Mouse (Mus musculus): ENCODE measurements at regions not wholly inside any gene's neighbourhood (a gene's known extent, or its start where the extent isn't known, plus 50 kb on each side); places are given as distances from the start of the nearest gene placed in this dataset.

DNA sequence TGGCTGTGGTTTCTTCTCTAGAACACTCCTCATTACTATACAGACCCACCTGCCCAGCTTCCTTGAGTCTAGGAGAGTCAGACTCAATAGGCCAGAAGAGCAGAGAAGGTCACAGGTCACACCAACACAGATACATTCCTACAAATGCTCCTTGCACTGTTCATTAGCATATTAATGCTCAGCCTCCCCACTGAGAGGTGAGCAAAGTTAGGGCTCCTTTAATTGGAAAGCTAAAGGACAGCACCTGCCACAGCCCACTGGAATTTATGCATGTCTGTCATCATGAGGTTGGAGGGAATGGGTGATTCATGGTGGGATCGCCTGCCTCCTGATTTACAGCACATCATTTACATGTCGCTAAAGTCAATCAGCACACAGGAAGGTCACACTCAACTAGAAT, 292.2 kb downstream of the Dhx35 start:
- no peak overlapping the region for H3K27ac ChIP-seq
- no peak overlapping the region for H3K4me3 ChIP-seq
- no peak for TF ChIP-seq CTCF (conservative IDR thresholded peaks at IDR 0.05)
- DNase-seq (ENCODE audit: low spot score in 2 of 2), result no peak

DNA sequence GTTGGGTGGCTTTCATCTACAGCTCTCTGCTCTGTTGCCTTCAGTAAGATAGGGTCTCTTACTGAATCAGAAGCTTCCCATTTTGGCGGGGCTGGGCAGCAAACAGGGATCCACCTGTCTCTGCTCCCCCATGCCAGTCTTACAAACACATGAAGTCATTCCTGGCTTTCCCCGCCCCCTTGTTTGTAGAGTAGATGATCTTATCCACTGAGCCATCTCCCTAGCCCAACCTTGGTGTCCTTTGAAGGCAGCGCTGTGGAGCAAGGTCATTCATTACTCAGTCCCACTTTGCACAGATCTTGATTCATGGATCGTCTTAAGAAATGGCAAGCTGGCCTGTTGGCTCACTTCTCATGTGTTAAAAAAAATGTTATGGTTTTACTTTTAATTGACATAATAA, 293.6 kb downstream of the Dhx35 start:
- no peak for DNase-seq (ENCODE audit: low spot score in 2 of 2)
- no peak for TF ChIP-seq CTCF (conservative IDR thresholded peaks at IDR 0.05)
- Histone ChIP-seq H3K4me3 (no peak overlapping the region), H3K27ac (no peak overlapping the region)

DNA sequence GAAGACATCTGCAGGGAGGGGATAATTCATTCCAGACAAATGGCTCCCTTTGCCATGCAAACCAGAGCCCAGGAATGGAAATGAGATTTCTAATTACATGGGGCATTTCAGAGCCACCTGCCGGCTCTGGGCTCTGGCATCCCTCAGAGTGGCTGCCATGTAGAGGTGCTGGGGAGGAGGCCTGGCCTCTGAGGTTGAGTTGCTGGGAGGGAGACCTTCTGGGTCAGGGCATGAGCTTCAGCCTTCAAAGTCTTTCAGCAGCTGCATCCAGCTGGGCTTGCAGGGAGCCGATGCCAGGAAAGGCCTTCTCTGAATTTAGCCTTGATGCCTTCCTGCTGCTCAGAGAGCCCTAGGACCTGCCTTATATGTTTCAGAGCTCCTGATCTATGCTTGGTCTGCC, 302.1 kb downstream of the Dhx35 start:
- TF ChIP-seq CTCF (conservative IDR thresholded peaks at IDR 0.05), result no peak
- DNase-seq (ENCODE audit: low spot score in 2 of 2), result no peak
- Histone ChIP-seq H3K27ac (no peak overlapping the region), H3K4me3 (no peak overlapping the region)

DNA sequence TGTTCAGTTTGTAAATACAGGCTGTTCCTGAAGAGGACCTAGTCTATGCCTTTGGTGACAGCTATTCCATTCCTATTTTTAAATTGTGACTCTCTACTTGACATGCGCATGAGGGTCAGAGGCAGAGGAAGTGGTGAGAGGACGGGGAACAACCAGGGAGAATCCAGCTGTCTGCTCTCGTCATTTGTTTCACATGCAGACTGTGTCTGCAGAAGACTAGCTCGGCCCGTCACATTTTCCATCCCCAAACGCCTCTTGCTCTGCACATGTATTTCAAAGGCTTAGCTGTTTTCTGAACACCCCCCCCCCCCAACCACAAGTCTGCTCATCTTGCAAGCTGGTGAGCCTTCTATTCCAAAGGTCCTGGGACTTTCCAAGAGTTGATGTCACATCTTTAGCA, 339.4 kb downstream of the Dhx35 start:
- DNase-seq (ENCODE audit: low spot score in 2 of 2), result no peak
- no peak overlapping the region for H3K4me3 ChIP-seq
- TF ChIP-seq CTCF (conservative IDR thresholded peaks at IDR 0.05), result no peak
- no peak overlapping the region for H3K27ac ChIP-seq

DNA sequence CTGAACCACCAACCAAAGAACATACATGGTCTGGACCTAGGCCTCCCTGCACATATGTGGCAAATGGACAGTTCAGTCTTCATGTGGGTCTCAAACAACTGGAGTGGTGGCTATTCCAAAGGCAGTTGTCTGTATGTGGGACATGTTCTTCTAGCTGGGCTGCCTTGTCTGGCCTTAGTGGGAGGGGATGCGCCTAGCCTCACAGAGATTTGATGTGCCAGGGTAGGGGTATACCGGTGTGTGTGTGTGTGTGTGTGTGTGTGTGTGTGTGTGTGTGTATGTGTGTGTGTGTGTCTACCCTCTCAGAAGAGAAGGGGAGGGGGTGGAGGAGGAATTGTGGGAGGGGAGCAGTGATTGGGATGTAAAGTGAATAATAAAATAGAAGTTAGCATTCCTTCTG, 344.0 kb downstream of the Dhx35 start:
- TF ChIP-seq CTCF (conservative IDR thresholded peaks at IDR 0.05), result no peak
- Histone ChIP-seq H3K4me3 (no peak overlapping the region), H3K27ac (no peak overlapping the region)
- no peak for DNase-seq (ENCODE audit: low spot score in 2 of 2)

DNA sequence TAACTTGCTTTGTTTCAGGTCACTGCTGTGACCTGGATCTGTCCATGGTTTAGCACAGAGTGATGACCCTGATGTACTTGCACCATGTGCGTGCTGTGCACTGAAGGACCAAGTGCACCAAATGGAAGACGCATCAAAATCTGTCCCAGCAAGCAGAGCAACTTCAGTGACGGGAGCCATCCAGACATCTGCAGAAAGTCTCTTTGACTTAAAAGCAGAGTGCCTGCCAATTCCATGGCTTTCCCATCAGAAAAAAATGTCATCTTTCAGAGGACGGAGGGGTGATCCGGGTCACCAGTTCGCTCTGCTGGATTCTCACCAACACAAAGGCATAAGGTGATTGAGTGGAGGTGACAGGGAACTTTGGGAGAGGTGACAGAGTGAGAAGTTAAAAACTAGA, 351.4 kb downstream of the Dhx35 start:
- TF ChIP-seq CTCF (conservative IDR thresholded peaks at IDR 0.05), result no peak
- Histone ChIP-seq H3K27ac (no peak overlapping the region), H3K4me3 (no peak overlapping the region)
- no peak for DNase-seq (ENCODE audit: low spot score in 2 of 2)

DNA sequence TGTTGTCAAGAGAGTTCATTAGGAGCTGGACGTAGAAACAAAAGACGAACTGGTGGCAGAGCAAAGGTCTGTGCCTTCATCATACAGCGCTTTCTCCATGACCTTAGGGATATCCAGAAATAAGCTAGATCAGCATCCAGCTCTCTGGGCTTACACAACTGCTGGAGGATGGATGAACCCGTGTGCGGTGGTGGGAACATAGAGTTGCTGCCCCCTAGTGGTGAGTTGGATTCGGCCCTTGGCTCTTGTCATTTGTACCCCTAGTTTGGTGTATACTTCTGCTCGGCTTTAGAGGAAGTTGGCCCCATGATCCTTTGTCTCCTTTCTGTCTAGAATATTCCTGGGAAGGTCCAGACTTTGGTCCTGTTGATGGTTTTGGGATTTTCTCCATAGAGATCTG, 369.4 kb downstream of the Dhx35 start:
- peak; percentile 90 for TF ChIP-seq CTCF (conservative IDR thresholded peaks at IDR 0.05)
- Histone ChIP-seq H3K4me3 (no peak overlapping the region), H3K27ac (no peak overlapping the region)
- peak; percentile 34 to 69 for DNase-seq (ENCODE audit: low spot score in 2 of 2)

DNA sequence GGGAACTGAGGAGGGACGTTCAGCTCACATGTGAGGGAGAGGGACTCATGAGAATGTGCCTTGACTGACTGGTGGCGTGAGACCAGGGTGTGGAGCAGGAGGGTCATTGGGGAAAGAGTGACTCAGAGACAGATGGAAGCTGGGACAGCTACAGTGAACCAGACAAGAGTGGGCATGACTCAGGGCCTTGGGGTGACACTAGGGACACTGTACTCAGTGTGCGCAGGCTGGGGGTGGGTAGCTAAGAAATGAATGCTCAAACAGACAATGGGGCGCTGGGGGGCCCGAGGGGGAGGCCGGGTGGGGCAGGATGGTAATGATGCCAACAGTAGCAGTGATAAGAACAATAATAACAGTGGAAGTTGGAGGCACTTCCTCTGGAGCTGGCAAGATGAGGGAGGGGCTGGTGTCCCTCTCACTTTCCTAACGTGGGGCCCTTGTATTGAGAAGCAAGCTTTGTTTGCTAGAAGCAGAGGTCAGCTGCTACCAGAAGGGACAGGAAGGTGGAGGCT, 374.0 kb downstream of the Dhx35 start:
- no peak for TF ChIP-seq CTCF (conservative IDR thresholded peaks at IDR 0.05)
- no peak for DNase-seq (ENCODE audit: low spot score in 2 of 2)
- Histone ChIP-seq H3K4me3 (no peak overlapping the region), H3K27ac (no peak overlapping the region)

DNA sequence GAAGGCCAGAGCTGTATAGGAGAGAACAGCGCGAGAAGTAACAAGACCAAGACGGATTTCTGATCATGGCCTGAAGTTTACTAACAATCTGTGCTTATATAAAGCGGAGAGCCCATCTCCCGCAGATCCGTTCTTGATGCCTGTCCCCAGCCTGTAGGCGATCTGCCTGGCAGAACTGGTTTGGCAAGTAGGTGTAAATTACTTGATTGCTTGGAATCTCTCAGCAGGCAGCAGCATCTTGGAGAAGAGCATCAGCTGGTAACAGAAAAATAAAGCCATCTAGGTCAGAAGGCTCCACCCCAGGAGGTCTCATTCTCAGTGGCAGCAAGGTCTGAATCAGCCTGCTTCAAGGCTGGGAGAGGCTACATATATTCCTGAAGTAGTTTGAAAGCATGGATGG, 401.5 kb downstream of the Dhx35 start:
- Histone ChIP-seq H3K4me3 (no peak overlapping the region), H3K27ac (no peak overlapping the region)
- no peak for DNase-seq (ENCODE audit: low spot score in 2 of 2)
- no peak for TF ChIP-seq CTCF (conservative IDR thresholded peaks at IDR 0.05)

DNA sequence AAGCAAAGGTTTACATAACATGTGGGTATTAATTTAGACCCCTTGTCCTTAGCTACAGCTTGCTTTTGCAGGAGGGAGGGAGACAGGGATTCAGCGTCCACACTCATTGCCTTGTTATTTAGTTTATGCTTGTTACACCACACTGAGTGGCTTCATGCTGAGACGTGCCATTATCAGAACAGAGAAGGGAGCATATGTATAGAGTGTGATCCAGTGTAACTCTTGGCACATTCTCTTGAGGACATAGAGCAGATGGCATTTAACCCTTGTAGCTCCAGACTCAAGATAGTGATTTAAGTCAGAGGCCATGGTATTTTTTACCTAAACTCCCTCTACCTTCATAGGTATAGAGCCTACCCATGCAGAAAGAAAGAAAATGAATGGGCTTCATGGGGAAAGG, 437.7 kb downstream of the Dhx35 start:
- no peak overlapping the region for H3K4me3 ChIP-seq
- H3K27ac ChIP-seq, result no peak overlapping the region
- TF ChIP-seq CTCF (conservative IDR thresholded peaks at IDR 0.05), result no peak
- DNase-seq (ENCODE audit: low spot score in 2 of 2), result no peak

DNA sequence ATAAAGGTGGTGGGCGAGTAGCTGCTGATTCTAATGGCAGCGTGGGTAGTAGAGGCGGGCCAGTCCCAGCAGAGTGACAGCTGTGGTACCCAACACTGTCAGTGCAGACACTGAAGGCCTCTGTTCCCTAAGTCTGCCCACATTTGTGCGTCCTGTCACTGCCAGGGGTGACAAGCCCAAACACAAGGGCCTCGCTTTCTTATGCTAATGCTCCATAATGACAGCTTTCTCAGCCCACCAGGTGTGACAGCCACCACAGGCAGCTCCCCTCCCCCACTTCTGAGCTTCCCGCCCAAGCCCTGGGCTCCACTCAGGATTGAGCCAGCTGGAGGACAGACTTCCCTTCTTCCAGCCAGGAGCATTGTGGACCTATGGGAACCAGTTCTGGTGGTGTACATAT, 440.4 kb downstream of the Dhx35 start:
- DNase-seq (ENCODE audit: low spot score in 2 of 2), result peak in 1 of 2 experiments; percentile 0
- Histone ChIP-seq H3K27ac (no peak overlapping the region), H3K4me3 (no peak overlapping the region)
- TF ChIP-seq CTCF (conservative IDR thresholded peaks at IDR 0.05), result no peak

DNA sequence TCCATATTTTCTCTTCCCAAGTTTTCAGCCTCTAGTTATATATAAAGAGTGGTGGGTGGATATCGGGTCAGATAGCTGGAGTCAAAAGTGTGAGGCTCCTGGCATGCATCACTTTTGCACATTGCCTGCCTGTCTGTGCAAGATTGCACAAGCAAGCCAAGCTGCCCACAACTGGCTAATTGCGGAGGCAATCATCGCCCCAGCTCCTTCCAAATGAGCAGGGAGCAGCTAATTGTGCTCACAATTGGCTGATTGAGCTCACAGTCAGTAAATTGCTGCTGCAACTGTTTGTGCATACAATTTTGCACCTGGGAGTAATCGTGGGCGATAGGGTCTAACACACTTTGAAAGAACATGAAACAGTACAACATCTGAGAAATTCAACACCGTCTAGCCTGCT, 455.5 kb downstream of the Dhx35 start:
- Histone ChIP-seq H3K27ac (no peak overlapping the region), H3K4me3 (no peak overlapping the region)
- no peak for TF ChIP-seq CTCF (conservative IDR thresholded peaks at IDR 0.05)
- peak in 1 of 2 experiments; percentile 23 for DNase-seq (ENCODE audit: low spot score in 2 of 2)

DNA sequence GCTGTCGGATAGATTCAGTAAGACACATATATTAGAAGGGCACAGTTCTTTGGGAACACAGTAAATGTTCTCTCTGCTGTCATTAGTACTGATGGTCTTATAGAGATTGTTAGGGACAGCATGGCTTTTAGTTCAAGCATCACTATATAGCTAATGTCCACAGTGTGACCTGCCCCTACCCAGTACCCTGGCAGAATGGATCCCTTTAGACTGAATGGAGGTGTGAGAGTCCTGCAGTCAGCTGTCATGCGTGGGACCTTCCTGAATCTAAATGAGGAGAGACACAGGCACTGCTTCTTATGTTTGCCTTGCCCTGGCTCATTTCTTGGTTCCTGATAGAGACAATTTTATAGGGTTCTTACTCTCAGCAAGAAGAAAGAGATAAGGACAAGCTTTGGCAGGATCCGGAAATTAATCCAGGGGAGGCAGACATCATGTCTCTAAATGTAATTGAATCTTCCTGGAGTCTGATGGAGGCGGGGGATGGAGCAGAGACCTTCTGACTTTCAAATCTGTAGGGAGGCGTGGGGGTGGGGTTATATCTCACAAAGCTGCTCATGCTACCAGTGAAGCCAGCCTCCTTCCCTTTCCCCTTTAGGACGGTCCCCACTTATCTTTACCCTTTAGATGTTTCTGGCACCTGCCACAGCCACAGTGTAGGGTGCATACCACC, 456.5 kb downstream of the Dhx35 start:
- Histone ChIP-seq H3K4me3 (no peak overlapping the region), H3K27ac (no peak overlapping the region)
- TF ChIP-seq CTCF (conservative IDR thresholded peaks at IDR 0.05), result no peak
- no peak for DNase-seq (ENCODE audit: low spot score in 2 of 2)

DNA sequence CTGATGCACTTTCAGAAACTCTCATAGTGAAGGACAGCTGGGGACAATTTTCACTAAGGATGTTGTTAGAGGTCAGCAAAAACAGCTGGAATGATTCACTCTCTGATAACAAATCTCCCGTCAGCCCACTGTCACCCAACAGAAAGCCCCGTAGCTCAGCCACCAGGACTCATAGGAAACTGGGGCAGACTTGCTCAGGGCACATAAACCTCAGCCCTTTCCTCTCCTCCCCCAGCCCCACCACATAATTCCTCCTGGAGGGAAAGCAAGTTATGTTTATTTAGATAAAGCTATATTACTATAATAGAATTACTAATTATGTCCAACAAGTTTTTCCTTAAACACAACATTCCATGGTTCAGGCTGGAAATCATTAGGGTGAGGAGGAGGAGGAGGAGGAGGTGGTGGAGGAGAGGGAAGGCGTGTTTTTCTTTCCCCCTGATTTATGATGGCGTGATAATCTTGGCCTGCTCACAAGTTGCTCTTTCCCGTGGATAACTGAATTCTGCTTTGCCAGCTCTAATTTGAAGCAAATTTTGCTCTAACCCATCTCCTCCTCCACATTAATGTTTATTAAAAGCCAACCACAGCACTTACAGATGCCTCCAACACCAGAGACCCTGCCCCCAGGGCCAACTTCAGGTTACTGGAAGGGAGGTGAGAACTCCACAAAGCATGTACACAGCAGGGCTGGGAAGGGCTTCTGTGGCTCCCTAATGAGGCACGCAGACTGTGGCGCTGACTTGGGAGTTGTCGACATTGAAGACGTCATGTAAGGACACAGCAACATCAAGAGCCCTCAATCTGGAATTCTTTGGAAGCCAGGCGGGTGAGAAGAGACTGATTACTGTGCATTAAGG, 475.8 kb downstream of the Dhx35 start:
- no peak for DNase-seq (ENCODE audit: low spot score in 2 of 2)
- Histone ChIP-seq H3K4me3 (no peak overlapping the region), H3K27ac (no peak overlapping the region)
- TF ChIP-seq CTCF (conservative IDR thresholded peaks at IDR 0.05), result no peak
